Mouse (Mus musculus) natural killer cell, adult 2 months (primary cell): ENCODE data around the gene B9d2.

Experiments
- DNase-seq, 2 experiments: peaks; one replicate each; pipeline ENCODE4 v3.0.0; 2022; ENCODE audit warnings: low spot score in 2 of 2

Gene B9d2

GRCm38 (mm10) chr7:25674719-25675300 is 5.8 kb upstream of the B9d2 start, which contains the start of gene Tmem91:
Tmem91 (minus strand) TSS chr7:25675166.
- no peak for DNase-seq

GRCm38 (mm10) chr7:25675405-25675804 is 5.2 kb upstream of the B9d2 start:
- DNase-seq, result no peak

GRCm38 (mm10) chr7:25676085-25676781 is 4.3 kb upstream of the B9d2 start:
- DNase-seq, result no peak

- no peak for DNase-seq
Measured at GRCm38 (mm10) chr7:25677013-25677412, 3.6 kb upstream of the B9d2 start.

DNA sequence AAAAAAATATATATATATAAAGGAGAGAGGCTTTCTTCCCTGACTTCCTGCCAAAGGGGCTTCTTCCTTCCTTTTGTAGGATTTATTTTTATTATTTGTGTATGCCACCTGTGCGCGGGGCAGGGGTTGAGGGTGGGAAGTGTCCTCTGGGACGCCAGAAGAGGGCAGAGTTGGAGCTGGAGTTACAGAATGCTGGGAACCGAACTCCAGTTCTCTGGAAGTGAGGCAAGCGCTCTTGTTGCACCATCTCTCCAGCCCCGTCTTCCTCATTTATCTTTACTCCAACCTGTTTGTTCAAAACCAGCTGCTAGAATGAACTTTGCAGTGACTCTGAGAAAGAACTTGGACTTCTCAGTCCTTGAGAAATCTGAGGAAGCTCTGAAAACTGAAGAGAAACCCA is 609 bp upstream of the B9d2 start:
- no peak for DNase-seq

DNA sequence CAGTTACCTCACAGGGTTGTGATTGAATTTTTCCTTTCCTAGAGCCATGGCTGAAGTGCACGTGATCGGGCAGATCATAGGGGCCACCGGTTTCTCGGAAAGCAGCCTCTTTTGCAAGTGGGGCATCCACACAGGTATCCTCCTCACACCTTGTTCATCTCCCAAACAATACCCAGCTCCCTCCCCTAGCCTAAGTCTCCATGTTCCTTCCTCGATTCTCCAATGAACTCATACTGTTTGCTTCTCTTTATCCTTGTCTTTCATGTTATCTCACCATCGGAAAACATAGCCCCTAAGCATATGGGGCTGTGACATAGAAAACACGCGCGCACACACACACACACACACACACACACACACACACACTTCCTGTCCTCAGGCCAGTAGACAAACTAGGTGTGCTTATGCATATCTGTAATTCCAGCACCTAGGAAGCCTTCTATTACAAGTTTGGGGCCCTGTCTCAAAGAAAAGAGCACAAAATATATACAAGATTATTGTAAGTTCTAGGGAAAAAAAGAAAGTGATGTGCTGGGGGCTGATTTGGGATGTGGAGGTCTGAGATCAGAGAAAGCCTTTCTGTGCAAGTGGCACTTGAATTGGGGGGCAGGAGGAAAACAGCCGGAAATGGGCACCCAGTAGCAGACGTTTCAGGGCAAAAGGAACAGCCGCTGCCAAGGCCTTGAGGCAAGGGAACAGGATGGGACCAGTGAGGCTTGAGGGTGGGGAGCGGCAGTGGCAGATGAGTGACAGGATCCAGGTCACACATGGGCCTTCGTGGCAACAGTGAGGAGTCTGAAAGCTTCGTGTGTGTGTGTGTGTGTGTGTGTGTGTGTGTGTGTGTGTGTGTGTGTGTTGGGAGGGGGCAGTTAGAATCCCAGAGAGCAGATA is 1.0 kb downstream of the B9d2 start:
- DNase-seq, result peak; percentile 34 to 44

GRCm38 (mm10) chr7:25683474-25684180 is 3.0 kb downstream of the B9d2 start:
- peak; percentile 72 to 74 for DNase-seq

DNA sequence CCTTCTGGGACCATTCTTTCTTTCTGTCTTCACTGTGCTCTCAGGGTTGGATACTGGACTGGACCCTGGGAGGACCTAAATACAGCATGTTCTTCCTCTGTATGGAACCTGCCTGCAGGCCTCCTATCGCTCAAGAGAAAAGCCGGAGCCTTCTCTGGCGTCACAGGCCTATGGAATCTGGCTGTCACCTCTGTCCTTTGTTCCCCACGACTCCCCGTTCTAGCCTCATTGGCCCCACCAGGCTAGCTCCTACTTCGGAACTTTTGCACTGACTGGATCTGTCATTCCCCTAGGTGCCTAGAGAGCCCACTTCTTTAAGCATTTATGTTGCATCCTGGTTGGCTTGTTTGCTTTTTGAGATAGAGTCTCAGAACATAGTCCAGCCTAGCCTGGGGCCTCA is 4.1 kb downstream of the B9d2 start:
- no peak for DNase-seq

GRCm38 (mm10) chr7:25685926-25686470 is 5.4 kb downstream of the B9d2 start:
- DNase-seq, result no peak

GRCm38 (mm10) chr7:25686680-25687531 is 6.3 kb downstream of the B9d2 start, which contains the start of gene Tgfb1:
Tgfb1 (plus strand) TSS chr7:25687002.
- DNase-seq, result peak; percentile 82 to 89

GRCm38 (mm10) chr7:25687811-25688401 is 7.3 kb downstream of the B9d2 start:
- DNase-seq, result peak; percentile 63 to 71

DNA sequence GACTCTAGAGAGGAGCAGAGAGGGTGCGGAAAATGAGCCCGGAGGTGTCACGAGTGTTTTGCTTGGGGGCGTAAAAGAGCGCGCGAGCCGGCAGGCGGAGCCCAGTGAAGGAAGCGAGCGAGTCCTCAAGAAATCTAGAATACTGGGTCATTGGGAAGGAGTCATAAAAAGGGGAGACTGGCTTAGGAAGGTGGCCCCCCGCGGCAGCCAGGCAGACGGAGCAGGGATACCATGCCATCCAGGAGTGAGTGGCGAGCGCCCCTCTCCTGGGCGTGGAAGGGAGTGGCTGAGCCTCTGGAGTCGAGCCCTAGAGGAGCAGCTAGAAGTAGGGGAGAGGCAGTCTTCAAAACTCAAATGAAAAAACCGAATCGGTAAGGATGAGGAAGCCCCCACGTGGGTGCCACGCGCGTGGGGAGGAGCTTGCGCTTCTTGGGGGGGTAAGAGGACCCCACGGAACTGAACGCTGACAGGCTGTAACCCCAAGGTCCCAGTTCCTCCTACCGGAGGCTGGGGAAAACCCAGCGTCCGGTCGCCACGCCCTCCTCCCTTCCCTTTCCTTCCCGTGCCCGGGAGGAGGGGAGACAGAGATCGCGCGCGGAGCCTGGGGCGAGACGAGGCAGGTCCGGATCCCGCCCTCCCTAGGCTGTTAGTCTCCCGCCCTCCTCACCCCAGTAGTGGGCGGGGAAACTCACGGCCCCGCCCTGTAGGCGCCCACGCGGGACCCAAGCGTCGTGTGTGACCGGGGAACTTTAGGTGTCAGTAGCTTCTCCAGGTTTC is 8.4 kb downstream of the B9d2 start:
- peak; percentile 80 to 86 for DNase-seq

- no peak for DNase-seq
Measured at GRCm38 (mm10) chr7:25689603-25690021, 9.0 kb downstream of the B9d2 start.

DNA sequence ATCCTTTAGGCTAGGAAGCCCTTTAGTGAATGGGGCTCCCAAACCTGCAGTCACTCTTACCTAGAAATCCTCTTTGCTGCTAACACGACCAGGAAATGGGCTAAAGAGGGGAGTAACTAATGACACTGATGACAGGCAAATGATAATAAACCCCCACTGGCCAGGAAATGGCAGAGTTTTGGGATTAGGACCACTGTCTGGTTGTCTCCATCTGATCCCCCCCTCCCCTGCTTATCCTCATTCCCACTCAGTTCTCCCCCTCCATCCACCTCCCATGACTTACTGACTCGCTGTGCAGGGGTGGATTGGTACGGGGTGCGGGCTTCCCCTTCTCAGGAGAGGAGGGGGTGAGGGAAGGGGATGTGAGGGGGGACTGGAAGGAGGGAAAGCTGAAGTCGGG is 9.5 kb downstream of the B9d2 start:
- no peak for DNase-seq

GRCm38 (mm10) chr7:25694104-25694503 is 13.5 kb downstream of the B9d2 start:
- no peak for DNase-seq

- DNase-seq, result no peak
Measured at GRCm38 (mm10) chr7:25699851-25700250, 19.3 kb downstream of the B9d2 start.

DNA sequence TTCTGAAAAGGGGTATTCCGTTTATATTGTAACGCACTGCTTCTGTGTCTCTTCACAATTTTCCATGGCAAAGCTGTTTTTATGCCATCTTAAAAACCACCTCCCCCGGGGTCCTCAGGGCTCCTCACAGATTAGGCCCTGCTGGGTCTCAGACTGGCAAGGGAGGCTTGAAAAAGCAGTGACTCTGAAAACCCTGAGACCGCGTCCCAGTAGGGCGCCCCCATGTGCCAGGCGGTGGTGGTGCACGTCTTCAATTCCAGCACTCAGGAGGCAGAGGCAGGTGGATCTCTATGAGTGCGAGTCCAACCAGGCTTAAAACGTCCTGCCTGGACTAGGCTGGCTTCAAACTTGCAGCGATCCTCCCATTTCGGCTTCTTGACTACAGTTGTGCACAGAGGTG is 20.2 kb downstream of the B9d2 start:
- DNase-seq, result peak; percentile 35 to 51

DNA sequence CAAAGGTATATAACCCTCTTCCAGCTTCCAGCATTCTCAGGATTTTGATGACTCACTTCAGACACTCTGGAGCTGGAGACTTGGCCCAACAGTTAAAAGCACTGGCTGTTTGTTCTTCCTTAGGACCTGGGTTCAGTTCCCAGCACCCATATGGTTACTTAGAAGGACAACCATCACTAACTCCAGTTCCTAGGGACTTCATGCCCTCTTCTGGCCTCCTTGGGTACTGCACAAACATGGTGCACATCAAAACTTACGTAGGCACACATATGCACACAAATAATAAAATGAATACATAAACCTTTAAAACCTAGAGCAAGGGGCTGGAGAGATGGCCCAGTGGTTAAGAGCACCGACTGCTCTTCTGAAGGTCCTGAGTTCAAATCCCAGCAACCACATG is 21.8 kb downstream of the B9d2 start:
- peak in 1 of 2 experiments; percentile 49 for DNase-seq

DNA sequence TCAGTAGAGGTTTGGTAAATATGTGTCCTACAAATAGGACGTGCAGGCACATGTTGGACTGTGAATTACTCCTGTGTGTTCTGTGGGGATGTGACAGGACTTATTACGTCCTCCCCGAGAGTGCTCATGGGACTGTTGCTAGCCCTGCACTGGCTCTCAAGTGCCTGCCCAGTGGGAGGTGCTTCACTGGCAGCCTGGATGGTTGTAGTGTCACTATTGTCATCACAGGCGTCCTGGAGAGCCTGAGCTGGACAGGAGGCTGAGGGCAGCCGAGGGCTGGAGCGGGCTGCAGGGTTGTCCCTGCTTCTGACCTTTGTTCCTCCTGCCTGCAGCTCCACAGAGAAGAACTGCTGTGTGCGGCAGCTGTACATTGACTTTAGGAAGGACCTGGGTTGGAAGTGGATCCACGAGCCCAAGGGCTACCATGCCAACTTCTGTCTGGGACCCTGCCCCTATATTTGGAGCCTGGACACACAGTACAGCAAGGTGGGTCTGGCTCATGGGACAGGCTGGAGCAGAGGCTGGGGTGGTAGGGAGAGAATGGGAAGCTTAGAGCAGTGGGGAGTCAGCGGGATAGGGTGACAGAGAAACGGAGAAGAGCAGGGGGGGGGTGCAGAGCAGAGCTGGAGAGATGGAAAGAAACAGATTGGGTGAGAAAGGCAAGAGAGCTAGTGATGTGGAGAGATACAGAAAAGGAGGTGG is 23.4 kb downstream of the B9d2 start:
- DNase-seq, result no peak
